Mouse (Mus musculus) neural tube, embryonic 11.5 days (tissue): ENCODE data around the gene Map3k1. TPM values are rescaled to one million over a fixed set of nuclear protein-coding genes. Genes with fewer than 3 reads are reported as not detected.

Source experiments
- ATAC-seq: fragments of 200-750 bp; cut with Nextera tagmentation; 2 replicates; pipeline ENCODE4 v1.8.0; 2017; ENCODE audit warnings: moderate number of reproducible peaks, mild to moderate bottlenecking, moderate TSS enrichment, moderate library complexity; ENCODE audit not compliant: insufficient read depth, low FRiP score, low TSS enrichment
- DNase-seq: peaks from one replicate; pipeline ENCODE4 v3.0.0-alpha.2; 2015; ENCODE audit warnings: low spot score
- H3K27ac ChIP-seq: fragments of 300-500 bp; sonication (generic); 2 replicates; pipeline ENCODE4 v1.5.1; 2014; ENCODE audit warnings: low read depth, mild to moderate bottlenecking, low read length
- H3K27me3 ChIP-seq: fragments of 300-500 bp; sonication (generic); 2 replicates; pipeline ENCODE4 v1.6.1; 2014; ENCODE audit warnings: mild to moderate bottlenecking, low read length, mixed read lengths; ENCODE audit not compliant: control insufficient read depth, insufficient read depth
- H3K36me3 ChIP-seq: fragments of 300-500 bp; sonication (generic); 2 replicates; pipeline ENCODE4 v1.6.1; 2014; ENCODE audit warnings: mild to moderate bottlenecking, low read length, moderate library complexity, mixed read lengths; ENCODE audit not compliant: control insufficient read depth, insufficient read depth
- H3K4me1 ChIP-seq: fragments of 300-500 bp; sonication (generic); 2 replicates; pipeline ENCODE4 v1.6.1; 2014; ENCODE audit warnings: low read length, mixed read lengths; ENCODE audit not compliant: control insufficient read depth, insufficient read depth
- H3K4me2 ChIP-seq: fragments of 300-500 bp; sonication (generic); 2 replicates; pipeline ENCODE4 v1.6.1; 2014; ENCODE audit warnings: low read depth, mild to moderate bottlenecking, moderate library complexity
- H3K4me3 ChIP-seq: fragments of 300-500 bp; sonication (generic); 2 replicates; pipeline ENCODE4 v1.5.1; 2014; ENCODE audit warnings: low read depth, low read length
- H3K9ac ChIP-seq: fragments of 300-500 bp; sonication (generic); 2 replicates; pipeline ENCODE4 v1.6.1; 2014; ENCODE audit warnings: mild to moderate bottlenecking, low read length
- H3K9me3 ChIP-seq: fragments of 300-500 bp; sonication (generic); 2 replicates; pipeline ENCODE4 v1.6.1; 2016; ENCODE audit warnings: low read length; ENCODE audit not compliant: control insufficient read depth
- WGBS: fragments of 180-500 bp; shearing (Covaris S2); extraction: QIAGEN DNeasy Blood & Tissue Kit; methylation state at CpG from one replicate; pipeline ENCODE4 v1.1.7; 2014; 5-methylcytosine and 5-hydroxymethylcytosine counted together
- polyA plus RNA-seq: library from polyadenylated mRNA; unstranded; fragments of >200 nt; fragmentation: Nextera tagmentation; extraction: Ambion mirVana; gene quantifications from 2 replicates; pipeline ENCODE4 v1.2.1, GENCODE M21; 2014

Map3k1 gene
- polyA plus RNA-seq, 1 experiment from 2014 or later = 13.9 TPM

DNA sequence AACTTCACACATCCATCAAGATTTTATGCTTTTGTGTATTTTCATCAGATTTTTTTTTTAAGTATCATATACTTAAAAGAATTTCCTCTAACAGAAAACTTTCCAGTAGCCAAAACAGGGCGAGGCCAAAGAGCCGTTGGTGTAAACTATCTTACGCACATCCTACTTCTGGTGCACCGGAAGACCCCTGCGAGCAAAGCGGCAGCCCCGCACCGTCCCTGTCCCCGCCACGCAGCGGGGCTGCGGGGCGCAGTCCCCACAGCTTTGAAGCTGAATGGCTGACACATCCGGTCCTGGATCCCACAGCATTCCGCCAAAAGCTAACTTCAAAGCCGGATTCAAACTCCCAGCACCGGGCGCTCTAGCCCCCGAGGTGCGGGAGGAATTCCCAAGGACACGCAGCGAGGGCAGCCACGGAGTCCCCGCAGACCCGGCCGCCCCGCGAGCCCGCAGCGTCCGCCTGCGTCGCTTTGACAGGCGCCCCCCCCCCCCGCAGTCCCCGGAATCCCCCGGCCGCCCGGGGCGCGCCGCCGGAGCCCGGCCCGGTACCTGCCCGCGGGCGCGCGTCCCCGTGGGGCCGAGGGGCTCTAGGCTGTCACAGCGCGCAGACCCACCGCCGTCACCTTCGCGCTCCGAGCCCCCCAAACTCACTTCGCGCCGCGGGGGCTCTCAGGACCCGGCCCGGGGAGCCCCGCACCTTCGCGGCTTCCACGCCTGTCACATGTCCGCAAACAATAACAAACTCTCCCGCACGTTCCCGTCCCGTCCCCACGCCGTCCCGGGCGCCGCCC lies 1.0 kb downstream of the Map3k1 start:
- no peaks in the 10 kb centered on the region; the same call in 1 of the 2 replicates for H3K4me1 ChIP-seq
- no peaks in the 10 kb centered on the region for H3K9me3 ChIP-seq
- H3K27me3 ChIP-seq = no peaks in the 10 kb centered on the region
- DNase-seq (peak; percentile 53), ATAC-seq (peak; percentile 62)
- peak overlapping the region; percentile 96 for H3K27ac ChIP-seq
- H3K36me3 ChIP-seq = no peaks in the 10 kb centered on the region
- WGBS = under 1% methylated on average over 56 of the region's 79 CpGs
- H3K4me2 ChIP-seq = peak overlapping the region; percentile 95
- peak overlapping the region; percentile 94 for H3K4me3 ChIP-seq
- H3K9ac ChIP-seq = peak overlapping the region; percentile 92

DNA sequence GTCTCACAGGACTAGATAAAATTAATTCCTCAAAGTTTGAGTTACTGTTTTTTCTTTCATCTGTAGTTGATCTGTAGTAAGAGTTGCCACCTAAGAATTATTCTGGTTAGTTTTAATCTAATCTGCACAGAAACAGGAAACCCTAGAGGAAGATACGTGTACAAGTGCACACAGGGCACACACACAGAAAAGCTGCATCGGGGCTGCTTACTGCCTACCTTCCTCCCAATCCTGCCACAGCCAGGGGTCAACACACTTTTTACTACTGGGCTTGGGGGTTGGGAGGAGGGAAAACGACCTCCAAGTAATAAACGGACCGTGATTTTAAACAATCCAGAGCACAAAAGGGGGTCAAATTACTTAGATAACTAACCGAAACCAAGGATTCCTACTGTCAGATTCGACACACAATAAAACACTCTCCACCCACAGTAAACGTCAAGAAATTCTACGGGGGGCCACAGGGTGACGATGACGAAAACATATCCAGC lies 1.6 kb downstream of the Map3k1 start:
- Histone ChIP-seq H3K4me1 (no peaks in the 10 kb centered on the region; the same call in 1 of the 2 replicates), H3K27ac (no peak overlapping the region), H3K4me2 (peak overlapping the region; percentile 95), H3K36me3 (no peaks in the 10 kb centered on the region), H3K4me3 (peak overlapping the region; percentile 94), H3K9me3 (no peaks in the 10 kb centered on the region), H3K9ac (peak overlapping the region; percentile 92; the same call in 1 of the 2 replicates), H3K27me3 (no peaks in the 10 kb centered on the region)
- DNase-seq (peak; percentile 29), ATAC-seq (no peak)
- under 1% methylated on average over 11 of the region's 11 CpGs for WGBS

DNA sequence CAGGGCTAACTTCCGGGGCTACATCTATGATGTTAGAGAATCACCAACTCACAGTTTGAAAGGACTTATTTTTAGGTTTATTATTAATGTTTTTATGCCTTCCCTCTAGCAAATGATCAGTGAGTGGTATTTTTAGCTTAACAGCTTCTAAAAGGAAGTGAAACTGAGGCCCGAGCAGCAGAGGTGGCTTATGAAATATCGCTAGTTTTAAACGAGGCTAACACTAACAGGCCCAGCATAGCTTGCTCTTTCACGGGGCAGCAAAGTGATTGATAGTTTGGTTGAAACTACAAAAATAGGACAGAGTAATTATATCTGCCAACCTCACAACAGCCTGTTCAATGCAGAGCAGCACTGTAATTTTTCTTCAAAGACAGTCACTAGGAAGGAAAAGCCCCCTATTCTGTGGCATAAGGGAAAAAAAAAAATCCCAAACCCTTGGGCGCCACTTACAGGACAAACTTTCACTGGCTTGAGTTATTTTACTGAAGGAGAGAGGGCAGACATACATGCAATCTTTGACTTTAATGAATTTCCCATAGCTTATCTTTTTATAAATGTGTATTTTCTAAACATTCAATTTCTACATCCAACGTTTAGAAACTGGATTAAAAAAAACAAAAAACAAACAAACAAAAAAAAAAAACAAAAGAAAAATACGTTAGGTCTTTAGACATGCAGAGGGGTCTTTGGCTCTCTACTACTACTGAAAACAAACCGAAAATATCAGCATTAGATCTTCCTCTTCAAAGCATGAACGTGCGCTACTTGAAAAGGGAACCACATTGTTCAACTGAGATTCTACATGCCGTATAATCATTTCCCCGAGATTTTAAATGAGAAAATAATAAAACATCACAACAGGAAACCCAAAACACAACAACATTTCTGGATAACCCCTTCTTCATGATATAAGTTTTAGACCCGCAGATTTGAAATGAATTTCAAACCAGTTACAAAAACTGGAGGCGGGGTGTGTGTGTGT lies 2.8 kb downstream of the Map3k1 start:
- H3K27ac ChIP-seq = no peak overlapping the region
- DNase-seq (no peak), ATAC-seq (no peak)
- no peaks in the 10 kb centered on the region for H3K36me3 ChIP-seq
- 56% methylated on average over 15 of the region's 15 CpGs for WGBS
- no peaks in the 10 kb centered on the region for H3K27me3 ChIP-seq
- no peak overlapping the region for H3K4me2 ChIP-seq
- peaks cover 5% of the 10 kb centered on the region for H3K4me1 ChIP-seq
- H3K9me3 ChIP-seq = no peaks in the 10 kb centered on the region
- no peak overlapping the region for H3K4me3 ChIP-seq
- no peak overlapping the region; the same call in 1 of the 2 replicates for H3K9ac ChIP-seq

DNA sequence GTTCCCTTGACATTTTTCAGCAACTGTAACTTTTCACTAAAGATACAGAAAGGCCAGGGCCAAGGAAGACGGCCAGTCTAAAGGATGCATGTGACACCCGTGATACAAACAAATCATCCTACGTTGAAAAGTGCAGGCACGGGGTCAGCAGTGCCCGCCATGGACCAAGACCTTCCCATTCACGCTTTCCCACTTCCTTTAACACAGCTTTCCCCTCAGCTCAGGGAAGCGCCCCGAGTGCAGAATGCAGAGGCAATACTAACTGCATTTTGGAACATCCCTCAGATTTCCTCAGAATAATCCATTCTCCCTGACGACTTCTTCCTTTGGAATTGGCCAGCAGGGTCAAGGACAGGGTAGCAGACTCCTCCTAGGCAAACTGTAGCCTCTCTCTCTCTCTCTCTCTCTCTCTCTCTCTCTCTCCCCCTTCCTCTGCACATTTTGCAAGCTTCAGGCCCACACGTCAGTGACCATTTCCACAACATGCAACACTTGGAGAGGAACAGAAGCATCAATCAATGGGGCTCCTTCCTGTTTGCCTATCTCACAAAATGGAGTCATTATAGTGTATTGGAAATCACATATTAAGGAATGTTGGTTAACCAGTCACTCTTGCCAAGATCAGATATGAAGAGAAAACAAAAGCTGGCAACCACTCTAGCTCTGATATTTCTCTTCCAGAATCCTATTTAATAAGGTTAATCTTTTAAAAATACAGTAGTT lies 3.7 kb downstream of the Map3k1 start:
- no peak overlapping the region for H3K4me3 ChIP-seq
- no peak overlapping the region for H3K27ac ChIP-seq
- no peak for ATAC-seq
- peaks cover 5% of the 10 kb centered on the region for H3K4me1 ChIP-seq
- no peak for DNase-seq
- no peaks in the 10 kb centered on the region for H3K27me3 ChIP-seq
- H3K9me3 ChIP-seq = no peaks in the 10 kb centered on the region
- WGBS = 49% methylated on average over 10 of the region's 10 CpGs
- no peaks in the 10 kb centered on the region for H3K36me3 ChIP-seq
- H3K4me2 ChIP-seq = no peak overlapping the region
- no peak overlapping the region for H3K9ac ChIP-seq

GRCm38 (mm10) chr13:111804189-111804588 lies 4.6 kb downstream of the Map3k1 start:
- H3K27me3 ChIP-seq = no peaks in the 10 kb centered on the region
- no peaks in the 10 kb centered on the region for H3K36me3 ChIP-seq
- peaks cover 5% of the 10 kb centered on the region for H3K4me1 ChIP-seq
- no peak overlapping the region for H3K9ac ChIP-seq
- WGBS = 77% methylated on average over 8 of the region's 8 CpGs
- no peak for ATAC-seq
- no peaks in the 10 kb centered on the region for H3K9me3 ChIP-seq
- H3K4me2 ChIP-seq = no peak overlapping the region
- no peak overlapping the region for H3K4me3 ChIP-seq
- no peak overlapping the region for H3K27ac ChIP-seq
- no peak for DNase-seq

DNA sequence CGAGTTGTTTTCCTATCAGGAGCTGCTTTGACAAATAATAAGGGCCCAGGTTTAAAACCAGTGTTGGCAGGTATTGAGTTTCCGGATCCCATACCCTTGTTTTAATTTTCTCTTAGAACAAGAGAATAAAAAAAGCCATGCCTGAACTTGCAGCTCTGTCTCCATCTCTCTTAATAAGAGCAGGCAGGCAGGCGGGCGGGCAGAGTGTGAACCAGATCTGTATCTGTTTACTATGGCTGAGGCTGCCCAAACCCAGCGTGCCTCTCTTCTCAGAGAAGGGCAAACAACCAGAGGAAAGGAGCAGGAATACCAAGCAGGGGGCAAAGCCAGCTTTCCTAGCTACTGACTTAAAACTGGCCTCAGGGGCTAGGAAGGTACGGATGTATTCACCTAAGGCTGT lies 5.3 kb downstream of the Map3k1 start:
- H3K4me2 ChIP-seq = no peak overlapping the region
- peaks cover 5% of the 10 kb centered on the region for H3K4me1 ChIP-seq

GRCm38 (mm10) chr13:111802900-111803299 lies 5.9 kb downstream of the Map3k1 start:
- Histone ChIP-seq H3K27ac (no peak overlapping the region), H3K9me3 (no peaks in the 10 kb centered on the region), H3K4me1 (peaks cover 8% of the 10 kb centered on the region), H3K9ac (no peak overlapping the region), H3K4me3 (no peak overlapping the region), H3K36me3 (no peaks in the 10 kb centered on the region), H3K4me2 (no peak overlapping the region), H3K27me3 (no peaks in the 10 kb centered on the region)
- DNase-seq (no peak), ATAC-seq (no peak)
- 88% methylated on average over 11 of the region's 11 CpGs for WGBS

More for the DNA sequence above, 5.3 kb downstream of the Map3k1 start:
- no peaks in the 10 kb centered on the region for H3K36me3 ChIP-seq
- no peak overlapping the region for H3K27ac ChIP-seq
- no peak overlapping the region for H3K4me3 ChIP-seq
- DNase-seq (no peak), ATAC-seq (no peak)
- H3K27me3 ChIP-seq = no peaks in the 10 kb centered on the region
- no peak overlapping the region for H3K9ac ChIP-seq
- WGBS = 78% methylated on average over 6 of the region's 6 CpGs
- no peaks in the 10 kb centered on the region for H3K9me3 ChIP-seq

GRCm38 (mm10) chr13:111802271-111802665 lies 6.5 kb downstream of the Map3k1 start:
- H3K36me3 ChIP-seq = no peaks in the 10 kb centered on the region
- DNase-seq (no peak), ATAC-seq (no peak)
- no peak overlapping the region for H3K9ac ChIP-seq
- H3K27ac ChIP-seq = no peak overlapping the region
- H3K27me3 ChIP-seq = no peaks in the 10 kb centered on the region
- WGBS = 72% methylated on average over 2 of the region's 2 CpGs
- peaks cover 14% of the 10 kb centered on the region for H3K4me1 ChIP-seq
- H3K9me3 ChIP-seq = no peaks in the 10 kb centered on the region
- H3K4me2 ChIP-seq = no peak overlapping the region
- H3K4me3 ChIP-seq = no peak overlapping the region
